Mouse (Mus musculus) lung, postnatal 0 days (tissue): ENCODE results near the gene Prom1. TPM values are rescaled to one million over a fixed set of nuclear protein-coding genes. Genes with fewer than 3 reads are reported as not detected.
A peak's percentile ranks its signal among the peaks of the same experiment; 100 is the strongest.
"Not testable (repeated sequence)": the region's sequence is repeated elsewhere in the genome, so short reads cannot be mapped to it uniquely, and the experiment has no call there.

Source experiments
- ATAC-seq: fragments of 200-750 bp; cut with Nextera tagmentation; 2 replicates; pipeline ENCODE4 v1.8.0; 2017; ENCODE audit warnings: moderate library complexity
- DNase-seq: peaks from one replicate; pipeline ENCODE4 v3.0.0-alpha.2; 2016; ENCODE audit warnings: low spot score
- H3K27ac ChIP-seq: fragments of 300-500 bp; sonication (generic); 2 replicates; pipeline ENCODE4 v1.5.1; 2014; ENCODE audit warnings: antibody characterized with exemption, mild to moderate bottlenecking, low read length, mixed read lengths
- H3K27me3 ChIP-seq: fragments of 300-500 bp; sonication (generic); replicated peaks from 2 replicates; pipeline ENCODE4 v1.6.1; 2014; ENCODE audit warnings: low read length, mixed read lengths; ENCODE audit not compliant: insufficient read depth
- H3K36me3 ChIP-seq: fragments of 300-500 bp; sonication (generic); 2 replicates; pipeline ENCODE4 v1.6.1; 2014; ENCODE audit warnings: low read length, mixed read lengths; ENCODE audit not compliant: insufficient read depth
- H3K4me1 ChIP-seq: fragments of 300-500 bp; sonication (generic); 2 replicates; pipeline ENCODE4 v1.6.1; 2014; ENCODE audit warnings: antibody characterized with exemption, low read depth, low read length, mixed read lengths; ENCODE audit not compliant: insufficient read depth
- H3K4me2 ChIP-seq: fragments of 300-500 bp; sonication (generic); replicated peaks from 2 replicates; pipeline ENCODE4 v1.6.1; 2014; ENCODE audit warnings: low read depth, mild to moderate bottlenecking, low read length, moderate library complexity, mixed read lengths
- H3K4me3 ChIP-seq: fragments of 300-500 bp; sonication (generic); 2 replicates; pipeline ENCODE4 v1.5.1; 2014; ENCODE audit warnings: low read depth, low read length
- H3K9ac ChIP-seq: fragments of 300-500 bp; sonication (generic); replicated peaks from 2 replicates; pipeline ENCODE4 v1.6.1; 2014; ENCODE audit warnings: low read depth, mild to moderate bottlenecking
- H3K9me3 ChIP-seq: fragments of 300-500 bp; sonication (generic); 2 replicates; pipeline ENCODE4 v1.6.1; 2016; ENCODE audit warnings: low read length, mixed read lengths
- CTCF ChIP-seq: IDR thresholded peaks from 2 replicates; pipeline ENCODE4 v1.5.1; 2016; ENCODE audit warnings: antibody characterized with exemption, mild to moderate bottlenecking
- EP300 ChIP-seq: IDR thresholded peaks from 2 replicates; pipeline ENCODE4 v1.6.1; 2016; ENCODE audit warnings: antibody characterized with exemption, mild to moderate bottlenecking, control low read depth
- WGBS: fragments of 180-500 bp; shearing (Covaris S2); extraction: QIAGEN DNeasy Blood & Tissue Kit; methylation state at CpG from one replicate; pipeline ENCODE4 v1.1.7; 2014; 5-methylcytosine and 5-hydroxymethylcytosine counted together
- polyA plus RNA-seq: library from polyadenylated mRNA; unstranded; fragments of >200 nt; fragmentation: Nextera tagmentation; extraction: Ambion mirVana; gene quantifications from 2 replicates; pipeline ENCODE4 v1.2.1, GENCODE M21; 2015

Gene Prom1
- 22.8 and 22.9 TPM in 2 replicates for polyA plus RNA-seq

DNA sequence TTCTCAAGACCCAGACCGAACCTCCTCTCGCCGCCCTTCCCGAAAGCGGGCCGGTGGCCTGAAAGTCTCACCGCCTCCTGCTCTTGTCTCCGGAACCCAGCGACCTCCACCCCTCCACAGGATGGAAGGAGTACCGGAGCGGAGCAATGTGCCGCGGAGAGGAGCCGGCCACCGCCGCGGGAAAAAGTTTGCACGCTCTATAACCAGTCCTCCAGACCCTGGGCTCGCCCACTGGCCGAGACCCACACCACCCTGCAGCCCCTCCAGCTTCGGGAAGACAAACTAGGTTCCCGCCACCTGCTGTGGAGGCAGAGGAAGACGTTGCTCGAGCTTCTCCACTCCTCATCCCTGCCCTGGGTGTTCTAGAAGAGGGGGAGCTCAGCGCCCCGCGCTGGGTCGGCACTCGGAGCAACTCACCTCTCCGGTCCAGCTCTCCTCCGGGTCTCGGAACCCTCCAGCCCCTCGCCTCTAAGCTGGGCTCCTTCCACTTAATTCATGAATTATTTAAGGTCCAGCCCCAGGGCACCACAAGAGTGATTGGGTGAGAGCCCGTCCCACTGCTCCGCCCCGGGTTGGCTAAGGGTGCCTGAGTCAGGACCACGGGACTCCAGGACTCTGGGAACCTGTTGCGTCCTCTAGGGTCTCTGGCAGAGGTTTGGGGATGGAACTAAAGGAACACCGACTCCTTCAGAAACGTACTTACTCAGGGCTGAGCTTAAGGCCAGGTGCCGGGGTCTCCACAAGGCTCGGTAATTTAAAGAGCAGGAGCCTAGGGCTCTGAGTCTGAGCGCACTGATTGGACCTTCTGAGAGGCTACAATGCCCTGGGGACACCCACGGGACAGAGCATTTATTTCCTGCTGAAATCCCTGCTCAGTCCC is at the start of gene Prom1:
Gene Prom1, minus strand, starts transcription at position 802 of the 880 bp plus-strand sequence.
- peak; percentile 72 for ATAC-seq
- H3K9me3 ChIP-seq: no peaks in the 10 kb centered on the region
- 2% methylated on average over 41 of the region's 44 CpGs for WGBS

DNA sequence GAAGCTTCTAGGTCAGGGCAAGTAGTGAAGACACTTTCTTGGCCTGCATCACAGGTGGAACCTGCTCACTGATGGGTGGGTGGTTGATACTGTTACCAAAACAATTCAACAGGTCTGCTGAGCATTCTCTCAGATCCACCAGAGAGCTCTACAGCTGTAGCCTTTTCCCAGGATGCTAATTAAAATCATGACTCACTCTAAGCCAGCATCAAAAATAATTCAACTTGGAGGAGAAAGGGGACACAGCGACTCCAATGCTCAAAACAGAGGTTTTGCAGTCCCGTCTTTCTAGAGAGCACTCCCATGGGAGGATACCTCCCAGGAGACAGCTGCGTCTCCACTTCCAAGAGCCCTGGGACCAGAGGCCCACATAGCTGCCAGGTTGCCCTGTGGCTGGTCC is 45.9 kb upstream of the Prom1 start:
- ATAC-seq: no peak
- 89% methylated on average over 3 of the region's 3 CpGs for WGBS
- H3K4me3 ChIP-seq: no peak overlapping the region

More for the DNA sequence above, at the start of gene Prom1:
- Histone ChIP-seq H3K27me3 (no peaks in the 10 kb centered on the region), H3K4me2 (peak within 1 kb of the TSS; percentile 97), H3K36me3 (no peaks in the 10 kb centered on the region), H3K27ac (0 out of 2 replicates have a peak within 1 kb of the TSS, but pooled peaks have one; percentile 57), H3K9ac (peak within 1 kb of the TSS; percentile 51), H3K4me3 (peak within 1 kb of the TSS; percentile 57), H3K4me1 (peaks cover 3% of the 10 kb centered on the region; the same call in 1 of the 2 replicates)
- TF ChIP-seq EP300 (no peak), CTCF (no peak)
- DNase-seq: peak; percentile 44

DNA sequence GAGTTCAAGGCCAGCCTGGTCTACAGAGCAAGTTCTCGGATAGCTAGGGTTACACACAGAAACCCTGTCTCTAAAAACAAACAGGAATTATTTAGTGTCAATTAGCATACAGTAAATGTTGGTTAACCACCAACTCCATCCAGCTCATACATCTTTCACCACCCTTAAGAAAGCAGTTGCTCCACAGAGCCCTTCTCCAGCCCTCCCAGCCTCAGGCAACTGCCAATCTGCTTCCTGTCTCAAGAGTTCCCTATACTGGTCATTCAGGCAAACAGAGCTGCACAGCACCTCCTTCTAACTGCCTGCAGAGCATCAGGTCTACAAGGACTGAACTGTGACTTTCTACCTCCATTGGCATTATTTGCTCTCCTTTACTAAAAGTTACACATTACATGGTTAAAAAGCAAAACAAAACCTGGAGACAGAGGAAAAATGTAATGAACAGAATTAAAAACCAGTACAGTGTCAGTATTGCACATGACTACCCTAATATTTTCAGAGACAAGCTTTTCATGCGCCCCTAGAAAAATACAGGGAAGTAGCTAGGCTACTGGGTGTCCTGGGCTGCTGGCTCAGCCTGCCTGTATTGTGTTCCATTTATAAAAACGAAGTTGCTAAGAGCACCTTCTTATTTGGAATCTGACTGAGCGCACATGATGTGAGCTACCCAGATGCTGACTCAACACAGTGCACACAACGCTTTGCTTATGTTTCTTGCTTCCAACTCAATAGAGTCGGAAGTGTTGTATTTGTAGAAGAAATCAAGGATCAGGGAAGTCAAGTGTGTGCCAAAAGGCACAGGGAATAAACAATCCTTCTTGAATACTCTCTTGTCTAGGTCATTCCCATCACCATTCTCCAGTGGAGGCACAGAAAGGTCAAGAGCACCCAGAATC is 44.9 kb upstream of the Prom1 start:
- no peak overlapping the region for H3K4me2 ChIP-seq
- TF ChIP-seq EP300 (peak; percentile 59; the same call in 1 of the 2 replicates), CTCF (no peak)
- no peak overlapping the region for H3K4me3 ChIP-seq
- no peak overlapping the region for H3K27ac ChIP-seq
- peaks cover 8% of the 10 kb centered on the region; the same call in 1 of the 2 replicates for H3K4me1 ChIP-seq
- H3K9ac ChIP-seq: no peak overlapping the region
- 54% methylated on average over 6 of the region's 6 CpGs for WGBS
- H3K9me3 ChIP-seq: no peaks in the 10 kb centered on the region
- 0 out of 2 replicates have a peak, but pooled peaks have one; percentile 9 for ATAC-seq
- peak; percentile 36 for DNase-seq
- H3K27me3 ChIP-seq: no peaks in the 10 kb centered on the region
- no peaks in the 10 kb centered on the region for H3K36me3 ChIP-seq

More for the DNA sequence above, 45.9 kb upstream of the Prom1 start:
- Histone ChIP-seq H3K36me3 (no peaks in the 10 kb centered on the region), H3K9ac (no peak overlapping the region), H3K4me2 (no peak overlapping the region), H3K27me3 (no peaks in the 10 kb centered on the region), H3K4me1 (peaks cover 8% of the 10 kb centered on the region; the same call in 1 of the 2 replicates), H3K27ac (no peak overlapping the region), H3K9me3 (no peaks in the 10 kb centered on the region)
- TF ChIP-seq EP300 (no peak), CTCF (no peak)
- no peak for DNase-seq

DNA sequence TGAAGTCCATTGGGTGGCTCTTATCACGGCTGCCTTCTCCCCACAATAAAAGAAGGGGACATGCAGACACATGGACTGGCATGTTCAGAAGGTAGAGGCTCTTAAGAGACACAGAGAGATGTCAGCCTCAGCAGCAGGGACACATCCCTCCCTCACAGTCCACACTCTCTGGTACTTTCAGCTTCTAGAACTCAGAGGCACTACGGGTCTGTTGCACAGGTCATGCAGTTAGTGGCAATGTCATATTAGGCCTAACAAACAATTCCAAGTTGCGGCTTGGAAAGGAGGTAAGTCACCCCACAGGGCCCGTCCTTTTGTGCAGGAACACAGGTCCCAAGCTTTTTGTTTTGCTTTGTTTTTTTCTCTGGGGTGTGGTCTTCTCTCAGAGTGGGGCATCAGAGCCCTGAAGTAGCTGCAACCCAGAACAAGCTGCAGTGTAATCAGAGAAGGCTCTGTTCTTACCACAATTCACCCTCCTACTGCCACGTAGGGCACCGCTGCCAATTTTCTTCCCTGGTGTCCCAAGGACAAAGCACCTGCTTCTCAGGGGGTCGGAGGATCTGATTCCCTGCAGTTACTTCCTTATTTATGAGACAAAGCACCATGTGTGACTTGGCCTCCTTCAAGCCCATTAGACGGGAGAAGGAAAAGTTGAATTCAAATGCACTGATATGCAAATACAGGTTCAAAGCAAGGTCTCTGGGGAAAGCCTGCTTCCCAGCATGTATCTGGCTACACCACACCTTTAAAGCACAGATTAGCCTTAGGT is 41.8 kb upstream of the Prom1 start:
- 52% methylated on average over 8 of the region's 8 CpGs for WGBS

DNA sequence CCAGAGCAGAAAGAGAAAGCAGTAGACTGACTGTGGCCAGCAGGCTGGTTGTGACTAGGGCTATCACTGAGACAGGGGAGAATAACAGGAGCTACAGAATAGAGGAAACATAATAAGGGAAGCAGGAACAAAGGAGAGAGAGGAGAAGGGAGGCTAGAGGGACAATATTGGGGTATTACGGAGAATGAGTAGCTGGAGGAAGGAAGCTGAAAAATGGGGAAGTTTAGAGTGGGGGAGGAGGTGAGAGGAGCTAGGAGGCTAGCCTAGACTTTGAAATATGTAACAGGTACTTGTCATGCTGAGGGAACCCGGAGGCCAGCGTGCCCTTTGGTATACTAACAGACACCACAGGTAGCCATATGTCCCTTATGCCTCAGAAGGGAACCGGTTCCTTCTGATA is 25.7 kb upstream of the Prom1 start:
- 50% methylated on average over 4 of the region's 4 CpGs for WGBS
- H3K9ac ChIP-seq: no peak overlapping the region
- DNase-seq (no peak), ATAC-seq (no peak)
- TF ChIP-seq EP300: no peak
- TF ChIP-seq CTCF: no peak
- H3K9me3 ChIP-seq: no peaks in the 10 kb centered on the region
- H3K27ac ChIP-seq: no peak overlapping the region
- no peak overlapping the region for H3K4me3 ChIP-seq
- H3K4me2 ChIP-seq: no peak overlapping the region
- H3K27me3 ChIP-seq: no peaks in the 10 kb centered on the region
- H3K36me3 ChIP-seq: no peaks in the 10 kb centered on the region
- no peaks in the 10 kb centered on the region for H3K4me1 ChIP-seq

More for the DNA sequence above, 41.8 kb upstream of the Prom1 start:
- Histone ChIP-seq H3K4me1 (peaks cover 5% of the 10 kb centered on the region; the same call in 1 of the 2 replicates), H3K27me3 (no peaks in the 10 kb centered on the region), H3K4me2 (no peak overlapping the region), H3K27ac (no peak overlapping the region), H3K9me3 (no peaks in the 10 kb centered on the region), H3K9ac (no peak overlapping the region), H3K4me3 (no peak overlapping the region), H3K36me3 (no peaks in the 10 kb centered on the region)
- no peak for TF ChIP-seq EP300
- no peak for TF ChIP-seq CTCF
- ATAC-seq (no peak), DNase-seq (no peak)

DNA sequence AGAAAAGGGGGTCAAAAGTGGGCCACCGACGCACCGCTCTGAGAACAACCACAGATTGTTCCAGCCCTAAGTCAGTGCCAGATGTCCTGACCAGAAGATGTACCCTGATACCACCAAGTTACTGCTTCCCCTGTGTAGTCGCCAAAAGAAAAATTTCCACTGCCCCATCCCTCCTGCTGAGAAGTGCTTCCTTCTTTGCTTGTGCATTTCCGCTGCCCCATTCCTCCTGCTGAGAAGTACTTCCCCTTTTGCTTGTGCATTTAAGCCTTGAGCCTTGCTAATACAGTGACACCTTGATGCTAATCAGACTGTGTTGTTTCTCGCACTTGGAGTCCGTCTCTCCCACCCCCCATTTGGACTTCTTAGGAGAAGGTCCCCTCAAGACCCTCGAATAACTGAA is 24.7 kb upstream of the Prom1 start:
- not testable (repeated sequence) for H3K4me3 ChIP-seq, H3K4me2 ChIP-seq, H3K9ac ChIP-seq, H3K27ac ChIP-seq, H3K27me3 ChIP-seq, DNase-seq, H3K36me3 ChIP-seq, ATAC-seq, H3K4me1 ChIP-seq, H3K9me3 ChIP-seq
- WGBS: 90% methylated on average over 8 of the region's 8 CpGs
